Mouse (Mus musculus) lung, postnatal 14 days (tissue): Measurements from ENCODE around the gene Dnaja2.

Experiments
- DNase-seq: peaks from one replicate; pipeline ENCODE4 v3.0.0; 2021

Dnaja2 gene

GRCm38 (mm10) chr8:85554391-85555180 is 558 bp downstream of the Dnaja2 start:
- peak; percentile 7 for DNase-seq

- DNase-seq, result no peak
Measured at GRCm38 (mm10) chr8:85551934-85552333, 3.2 kb downstream of the Dnaja2 start.

DNA sequence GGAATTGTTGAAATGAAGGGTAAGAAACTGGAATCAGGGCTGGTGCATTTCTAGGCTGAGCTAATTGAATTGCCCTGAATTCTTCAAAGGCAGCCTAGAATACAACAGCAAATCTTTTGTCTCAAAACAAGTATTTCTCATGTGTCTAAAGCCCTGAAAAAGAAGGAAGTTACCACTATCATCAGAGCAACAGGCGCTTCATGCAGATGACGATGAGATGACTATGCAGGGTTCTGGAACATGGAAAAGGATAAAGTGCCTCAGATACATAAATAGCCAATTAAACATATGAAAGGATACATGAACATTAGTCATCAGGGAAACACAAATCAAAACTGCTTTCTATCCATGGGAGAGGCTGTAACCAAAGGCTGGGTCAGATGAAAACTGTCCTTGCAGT is 18.8 kb downstream of the Dnaja2 start:
- DNase-seq, result no peak

DNA sequence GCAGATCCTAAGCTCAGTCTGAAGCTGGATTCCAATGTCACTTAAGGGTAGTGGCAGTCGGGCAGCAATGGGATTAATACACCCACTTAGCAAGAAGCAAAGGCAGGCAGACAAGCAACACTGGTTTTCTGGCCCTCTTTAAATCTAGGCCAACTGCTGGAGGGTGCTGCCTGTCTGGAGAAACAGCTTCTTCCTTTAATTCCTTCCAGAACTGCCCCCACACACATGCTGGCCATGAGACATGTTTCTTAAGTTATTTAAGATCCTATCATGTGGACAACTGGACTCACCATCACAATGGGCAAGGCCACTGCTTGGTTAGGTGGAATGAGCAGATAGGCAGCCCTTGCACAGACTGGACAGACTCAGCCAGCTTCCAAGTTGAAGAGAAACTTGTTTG is 21.0 kb downstream of the Dnaja2 start:
- DNase-seq, result no peak

- no peak for DNase-seq
Measured at GRCm38 (mm10) chr8:85533434-85533833, 21.7 kb downstream of the Dnaja2 start.

DNA sequence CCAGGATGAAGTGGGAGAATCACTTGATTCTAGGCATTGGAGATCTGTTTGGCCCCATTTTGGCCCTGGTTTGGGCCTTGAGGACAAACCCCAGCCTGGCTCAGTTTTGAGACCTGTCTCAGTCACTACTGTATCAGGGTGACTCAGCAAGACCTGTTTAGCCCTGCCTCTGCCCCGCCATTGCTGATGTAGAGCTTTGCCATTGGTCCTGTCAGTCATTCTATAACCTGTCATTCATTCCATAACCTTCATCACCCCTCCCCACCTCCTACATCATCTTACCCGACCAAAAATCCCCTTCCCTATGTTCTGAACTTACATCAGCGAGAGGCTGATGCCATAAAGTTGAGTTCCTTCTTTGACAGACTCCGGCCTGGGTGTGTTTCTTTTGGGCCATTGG is 22.3 kb downstream of the Dnaja2 start:
- DNase-seq, result no peak

GRCm38 (mm10) chr8:85531471-85531870 is 23.7 kb downstream of the Dnaja2 start:
- DNase-seq, result no peak

GRCm38 (mm10) chr8:85530717-85531116 is 24.4 kb downstream of the Dnaja2 start:
- DNase-seq, result no peak

DNA sequence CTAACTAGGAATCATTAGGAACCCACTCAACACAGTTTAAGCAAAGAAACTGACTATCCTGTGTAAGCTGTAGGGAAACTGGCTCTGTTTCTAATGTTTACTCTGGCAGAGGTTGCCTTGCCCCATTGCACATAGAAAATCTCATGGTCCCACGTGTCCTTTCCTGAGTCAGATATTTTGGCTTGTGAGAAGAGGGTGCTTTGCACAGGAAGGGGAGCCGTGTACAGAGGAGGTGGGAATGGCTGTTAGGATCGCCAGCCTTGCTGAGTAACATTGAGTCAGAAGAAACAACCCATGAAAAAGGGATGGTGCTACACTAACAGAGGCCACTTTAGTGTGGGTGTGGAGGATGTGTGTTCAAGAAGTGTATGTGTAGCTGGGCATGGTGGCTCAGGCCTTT is 26.2 kb downstream of the Dnaja2 start:
- no peak for DNase-seq

DNA sequence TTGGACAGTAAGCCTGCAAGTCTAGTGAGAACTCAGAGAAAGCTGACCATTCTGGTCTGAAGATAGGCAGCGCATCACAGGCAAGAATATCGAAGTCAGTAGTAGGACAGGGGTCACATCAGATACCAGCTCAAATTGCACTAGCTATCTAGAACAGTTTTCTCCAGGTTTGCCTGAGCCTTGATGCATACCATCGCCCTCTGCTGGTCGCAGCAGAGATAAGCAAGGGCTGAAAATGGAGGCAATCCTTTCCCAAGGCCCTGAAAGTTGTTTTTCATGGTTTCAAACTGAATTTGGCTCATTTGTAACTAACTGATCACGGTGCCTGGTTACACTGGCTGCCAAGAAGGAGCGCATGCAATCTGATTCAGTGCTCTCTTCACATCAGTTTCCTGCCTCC is 29.0 kb downstream of the Dnaja2 start:
- peak; percentile 69 for DNase-seq

GRCm38 (mm10) chr8:85524086-85524485 is 31.1 kb downstream of the Dnaja2 start:
- no peak for DNase-seq

GRCm38 (mm10) chr8:85521332-85521731 is 33.8 kb downstream of the Dnaja2 start:
- no peak for DNase-seq

DNA sequence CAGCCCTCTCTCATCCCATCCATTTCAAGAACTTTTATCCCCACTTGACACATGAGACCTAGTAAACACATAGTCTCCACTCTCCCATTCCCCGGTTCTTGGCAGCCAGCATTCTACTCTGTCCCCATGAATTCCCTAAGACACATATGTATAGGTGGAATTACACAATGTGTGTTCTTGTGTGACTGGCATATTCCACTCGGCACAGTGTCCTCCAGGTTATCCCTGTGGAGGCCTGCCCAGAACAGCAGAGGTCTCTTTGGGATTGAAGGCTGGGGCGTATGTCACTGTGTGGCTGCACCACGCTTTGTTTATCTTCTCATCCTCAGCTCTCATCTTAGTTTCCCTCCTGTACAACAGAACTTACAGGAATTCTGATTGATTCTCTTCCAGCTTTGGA is 34.6 kb downstream of the Dnaja2 start:
- DNase-seq, result no peak

DNA sequence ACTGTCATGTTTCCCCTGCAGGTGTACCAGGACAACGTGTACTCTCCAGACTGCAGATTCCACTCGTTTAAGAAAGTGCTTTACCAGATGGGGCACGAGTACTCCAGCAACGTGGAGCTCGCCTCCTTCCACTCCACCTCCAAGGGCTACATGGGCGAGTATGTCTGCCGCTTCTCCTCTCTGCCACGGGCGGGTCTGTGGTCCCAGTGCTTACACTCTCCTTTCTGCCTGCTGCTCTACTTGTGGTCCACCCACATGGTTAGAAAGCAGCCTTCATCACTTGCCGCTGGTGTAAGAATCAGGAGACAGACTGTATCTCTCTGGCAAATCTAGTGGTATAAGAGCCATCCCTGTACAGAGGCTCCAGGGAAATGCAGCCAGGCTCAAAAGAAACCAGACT is 37.2 kb downstream of the Dnaja2 start:
- DNase-seq, result no peak

DNA sequence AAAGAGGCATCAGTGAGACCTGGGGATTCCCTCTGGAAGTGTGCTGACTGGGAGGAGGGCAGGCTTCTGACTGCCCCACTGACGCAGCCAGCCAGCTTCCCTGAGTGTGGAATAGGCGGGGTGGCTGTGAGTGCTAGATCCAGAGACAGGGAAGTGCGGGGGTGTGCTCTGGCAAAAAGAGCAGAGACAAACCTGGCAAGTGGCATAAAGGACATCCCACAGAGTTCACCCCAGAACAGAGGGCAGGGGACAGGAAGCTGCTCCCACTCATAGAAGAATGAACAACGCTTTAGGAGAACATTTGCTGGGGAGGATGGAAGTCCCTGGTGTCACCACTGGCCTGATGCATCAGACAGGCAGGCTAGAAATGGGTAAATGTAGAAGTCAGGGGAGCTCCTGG is 37.8 kb downstream of the Dnaja2 start:
- DNase-seq, result no peak

- DNase-seq, result no peak
Measured at GRCm38 (mm10) chr8:85515391-85515790, 39.8 kb downstream of the Dnaja2 start.

GRCm38 (mm10) chr8:85513283-85513682 is 41.9 kb downstream of the Dnaja2 start:
- no peak for DNase-seq

DNA sequence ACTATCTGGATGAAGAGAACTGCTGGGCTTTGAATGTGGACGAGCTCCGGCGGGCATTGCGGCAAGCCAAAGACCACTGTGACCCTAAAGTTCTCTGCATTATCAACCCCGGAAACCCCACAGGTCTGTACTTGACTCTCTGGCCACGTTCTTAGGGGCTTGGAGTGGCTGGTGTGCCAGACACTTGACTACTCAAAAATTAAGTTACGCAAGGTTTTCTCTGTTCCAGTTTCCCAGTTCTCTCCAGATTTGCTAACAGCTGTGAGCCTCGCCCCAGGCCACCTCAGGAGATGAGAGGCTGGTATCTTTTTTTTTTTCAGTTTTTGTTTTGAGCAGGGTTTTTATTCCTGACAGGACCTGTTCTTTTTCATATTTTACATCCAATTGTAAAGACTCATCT is 42.9 kb downstream of the Dnaja2 start:
- DNase-seq, result no peak

DNA sequence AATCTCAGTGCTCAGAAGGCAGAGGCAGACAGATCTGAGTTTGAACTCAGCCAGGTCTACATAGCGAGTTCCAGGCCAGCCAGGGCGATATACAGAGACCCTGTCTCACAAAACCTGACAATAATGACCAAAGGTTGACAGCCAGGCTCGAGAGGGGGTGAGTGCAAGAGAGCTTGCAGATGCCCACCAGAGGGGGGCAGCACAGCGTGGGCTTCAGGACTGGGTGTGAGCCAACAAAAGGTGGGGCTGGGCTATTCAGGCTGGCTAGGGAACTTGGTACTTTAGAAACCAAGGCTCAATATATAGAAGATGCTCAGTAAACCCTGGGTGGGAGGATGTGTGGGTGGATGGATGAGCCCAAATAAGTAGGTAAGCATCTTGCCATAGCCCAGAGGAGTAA is 46.5 kb downstream of the Dnaja2 start:
- no peak for DNase-seq

GRCm38 (mm10) chr8:85506620-85507019 is 48.5 kb downstream of the Dnaja2 start:
- no peak for DNase-seq

GRCm38 (mm10) chr8:85504704-85505103 is 50.4 kb downstream of the Dnaja2 start:
- DNase-seq, result no peak

DNA sequence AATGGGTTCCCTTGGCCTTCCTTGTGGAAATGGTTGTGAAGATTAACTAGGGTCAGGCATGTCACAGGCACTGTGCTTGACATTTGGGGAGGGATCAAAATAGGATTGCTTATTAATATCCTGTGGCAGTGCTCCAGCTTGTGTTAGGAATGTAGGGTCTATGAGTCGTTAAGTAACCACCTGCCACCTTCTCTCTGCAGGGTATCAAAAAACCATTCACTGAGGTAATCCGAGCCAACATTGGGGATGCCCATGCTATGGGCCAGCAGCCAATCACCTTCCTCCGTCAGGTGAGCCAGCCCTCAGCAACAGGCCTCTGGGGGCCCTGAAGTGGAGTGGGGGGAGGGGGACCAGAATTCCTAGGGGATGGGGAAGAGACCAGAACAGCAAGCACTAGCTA is 52.1 kb downstream of the Dnaja2 start:
- no peak for DNase-seq

DNA sequence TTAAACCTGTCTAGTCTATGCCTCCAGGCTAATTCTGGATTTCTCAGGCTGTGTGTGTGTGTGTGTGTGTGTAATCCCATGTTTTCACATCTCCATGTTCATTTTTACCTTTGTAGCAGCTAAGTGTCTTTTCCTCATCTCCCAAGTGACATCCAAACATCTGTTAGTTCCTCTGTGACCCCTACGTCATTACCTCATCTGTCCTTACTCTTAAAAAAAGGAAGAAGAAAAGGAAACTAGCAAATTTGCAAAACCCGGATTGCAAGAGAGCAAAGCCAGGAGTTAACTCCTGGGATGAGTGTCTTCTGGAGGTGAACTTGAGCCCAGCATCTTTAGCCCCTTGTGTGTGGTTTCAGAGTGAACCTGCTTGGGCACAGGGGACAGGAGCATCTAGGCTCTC is 52.8 kb downstream of the Dnaja2 start:
- no peak for DNase-seq

DNA sequence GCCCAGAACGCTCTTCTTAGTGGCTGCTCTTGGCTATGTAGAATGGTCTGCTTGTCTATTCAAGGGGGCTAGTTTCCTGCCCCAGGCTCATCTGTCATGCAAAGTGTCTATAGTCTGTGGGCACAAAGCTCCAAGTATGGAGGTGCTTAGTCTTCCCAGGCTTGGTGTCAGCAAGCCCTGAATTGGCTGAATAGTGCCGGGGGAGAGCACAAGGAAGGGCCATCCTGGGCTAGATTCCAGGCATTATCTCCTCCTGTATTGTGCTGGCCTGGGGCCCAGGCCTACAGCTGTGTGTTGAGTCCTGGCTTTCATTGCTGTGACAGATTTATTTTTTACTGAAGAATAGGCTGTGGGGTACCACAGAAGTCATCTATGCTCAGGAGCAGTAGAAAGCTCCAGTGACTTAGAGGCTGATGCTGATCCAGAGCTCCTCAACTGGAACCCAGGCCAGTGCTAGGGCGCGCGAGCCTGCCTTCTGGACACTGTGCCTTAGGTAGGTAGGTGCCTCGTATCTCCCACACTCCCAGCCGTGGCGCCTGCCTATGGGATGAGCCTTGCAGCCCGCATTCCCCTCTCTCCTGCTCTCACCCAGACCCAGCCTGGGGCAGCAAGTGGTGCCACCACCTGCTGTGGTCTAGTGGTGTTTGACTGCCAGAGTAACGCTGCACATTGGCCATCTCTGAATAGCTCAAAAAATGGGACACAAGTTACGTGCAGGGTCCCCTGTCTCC is 54.0 kb downstream of the Dnaja2 start:
- DNase-seq, result no peak

- DNase-seq, result no peak
Measured at GRCm38 (mm10) chr8:85500460-85500859, 54.7 kb downstream of the Dnaja2 start.
